Mouse (Mus musculus): ENCODE data around the gene Rab2b. TPM values are rescaled to one million over a fixed set of nuclear protein-coding genes. Genes with fewer than 3 reads are reported as not detected.

Rab2b gene
- polyA plus RNA-seq, 1 experiment from 2014 or later: 44.4 TPM

GRCm38 (mm10) chr14:52256311-52257175, 22.8 kb downstream of the Rab2b start:
- peak overlapping the region; percentile 93 for H3K27ac ChIP-seq (replicated peaks)
- no peak for ATAC-seq (replicated peaks)
- H3K4me2 ChIP-seq (replicated peaks): peak overlapping the region; percentile 51
- peak overlapping the region; percentile 85 for H3K9ac ChIP-seq (replicated peaks)
- peak overlapping the region; percentile 68 for H3K4me3 ChIP-seq
- H3K9me3 ChIP-seq: no peaks in the 10 kb centered on the region
- 7% methylated on average over 18 of the region's 18 CpGs for WGBS
- peaks cover 23% of the 10 kb centered on the region for H3K4me1 ChIP-seq
- H3K27me3 ChIP-seq: no peaks in the 10 kb centered on the region
- H3K36me3 ChIP-seq: peaks cover 4% of the 10 kb centered on the region; the same call in 1 of the 2 replicates

GRCm38 (mm10) chr14:52246129-52246528, 33.2 kb downstream of the Rab2b start:
- H3K36me3 ChIP-seq: peaks cover 3% of the 10 kb centered on the region; the same call in 1 of the 2 replicates
- no peak overlapping the region for H3K27ac ChIP-seq (replicated peaks)
- peaks cover 24% of the 10 kb centered on the region for H3K4me1 ChIP-seq
- H3K9me3 ChIP-seq: no peaks in the 10 kb centered on the region
- ATAC-seq (replicated peaks): no peak
- no peak overlapping the region for H3K4me3 ChIP-seq
- no peak overlapping the region for H3K4me2 ChIP-seq (replicated peaks)
- no peak overlapping the region for H3K9ac ChIP-seq (replicated peaks)
- no peaks in the 10 kb centered on the region for H3K27me3 ChIP-seq
- WGBS: 83% methylated on average over 4 of the region's 4 CpGs

GRCm38 (mm10) chr14:52244690-52245042, 34.7 kb downstream of the Rab2b start:
- ATAC-seq (replicated peaks): peak; percentile 87; the same call in 1 of the 2 replicates
- H3K4me1 ChIP-seq: peaks cover 24% of the 10 kb centered on the region
- no peaks in the 10 kb centered on the region for H3K9me3 ChIP-seq
- no peaks in the 10 kb centered on the region for H3K27me3 ChIP-seq
- WGBS: 12% methylated on average over 7 of the region's 7 CpGs
- H3K27ac ChIP-seq (replicated peaks): peak overlapping the region; percentile 62
- peak overlapping the region; percentile 80 for H3K4me2 ChIP-seq (replicated peaks)
- peaks cover 3% of the 10 kb centered on the region; the same call in 1 of the 2 replicates for H3K36me3 ChIP-seq
- H3K9ac ChIP-seq (replicated peaks): peak overlapping the region; percentile 83
- peak overlapping the region; percentile 86 for H3K4me3 ChIP-seq

- WGBS: under 1% methylated on average over 32 of the region's 32 CpGs
- H3K36me3 ChIP-seq: peaks cover 2% of the 10 kb centered on the region; the same call in 1 of the 2 replicates
- no peaks in the 10 kb centered on the region for H3K27me3 ChIP-seq
- H3K9ac ChIP-seq (replicated peaks): peak overlapping the region; percentile 83
- H3K27ac ChIP-seq (replicated peaks): peak overlapping the region; percentile 66
- H3K4me3 ChIP-seq: peak overlapping the region; percentile 86
- peaks cover 24% of the 10 kb centered on the region for H3K4me1 ChIP-seq
- no peaks in the 10 kb centered on the region for H3K9me3 ChIP-seq
- H3K4me2 ChIP-seq (replicated peaks): peak overlapping the region; percentile 80
- peak; percentile 100 for ATAC-seq (replicated peaks)
Observed at GRCm38 (mm10) chr14:52244041-52244689, 35.2 kb downstream of the Rab2b start.

- Histone ChIP-seq H3K4me3 (no peak overlapping the region), H3K27ac (replicated peaks) (no peak overlapping the region), H3K4me1 (no peaks in the 10 kb centered on the region), H3K27me3 (no peaks in the 10 kb centered on the region), H3K4me2 (replicated peaks) (no peak overlapping the region), H3K36me3 (peaks cover 57% of the 10 kb centered on the region), H3K9ac (replicated peaks) (no peak overlapping the region), H3K9me3 (no peaks in the 10 kb centered on the region)
- WGBS: 95% methylated on average over 1 of the region's 1 CpGs
- no peak for ATAC-seq (replicated peaks)
Observed at GRCm38 (mm10) chr14:52236216-52236615, 43.1 kb downstream of the Rab2b start.

- no peak overlapping the region for H3K27ac ChIP-seq (replicated peaks)
- no peaks in the 10 kb centered on the region for H3K4me1 ChIP-seq
- no peak for ATAC-seq (replicated peaks)
- WGBS: 94% methylated on average over 7 of the region's 7 CpGs
- no peak overlapping the region for H3K4me3 ChIP-seq
- H3K9me3 ChIP-seq: no peaks in the 10 kb centered on the region
- H3K36me3 ChIP-seq: peaks cover 68% of the 10 kb centered on the region
- H3K27me3 ChIP-seq: no peaks in the 10 kb centered on the region
- H3K4me2 ChIP-seq (replicated peaks): no peak overlapping the region
- H3K9ac ChIP-seq (replicated peaks): no peak overlapping the region
Observed at GRCm38 (mm10) chr14:52235165-52235564, 44.2 kb downstream of the Rab2b start.

- H3K9me3 ChIP-seq: no peaks in the 10 kb centered on the region
- no peak overlapping the region for H3K27ac ChIP-seq (replicated peaks)
- peaks cover 90% of the 10 kb centered on the region for H3K36me3 ChIP-seq
- WGBS: 84% methylated on average over 6 of the region's 6 CpGs
- no peaks in the 10 kb centered on the region for H3K4me1 ChIP-seq
- H3K27me3 ChIP-seq: no peaks in the 10 kb centered on the region
- H3K4me2 ChIP-seq (replicated peaks): no peak overlapping the region
- no peak for ATAC-seq (replicated peaks)
- no peak overlapping the region for H3K9ac ChIP-seq (replicated peaks)
- H3K4me3 ChIP-seq: no peak overlapping the region
Observed at GRCm38 (mm10) chr14:52232249-52232648, 47.1 kb downstream of the Rab2b start.

DNA sequence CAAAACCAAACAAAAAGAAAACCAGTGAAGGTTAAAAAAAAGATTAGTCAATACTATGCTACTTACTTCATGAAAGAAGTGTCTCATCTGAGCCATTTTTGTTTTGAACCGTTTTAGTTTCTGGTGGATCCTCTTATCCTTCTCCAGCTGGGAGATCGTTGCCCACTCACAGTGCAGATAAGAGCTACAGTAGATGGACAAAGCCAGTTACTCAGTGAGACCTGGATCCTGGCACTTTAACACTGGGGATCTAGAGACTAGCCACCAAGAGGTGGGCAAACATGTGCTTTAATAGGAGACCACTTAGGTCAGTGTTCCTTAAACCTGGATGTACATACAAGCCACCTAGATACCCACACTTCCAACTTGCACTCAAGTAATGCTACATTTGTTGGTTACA, 53.4 kb downstream of the Rab2b start:
- no peak for ATAC-seq (replicated peaks)

GRCm38 (mm10) chr14:52217261-52217660, 62.1 kb downstream of the Rab2b start:
- Histone ChIP-seq H3K4me2 (replicated peaks) (no peak overlapping the region), H3K4me3 (no peak overlapping the region), H3K27ac (replicated peaks) (no peak overlapping the region), H3K36me3 (peaks cover 91% of the 10 kb centered on the region), H3K4me1 (no peaks in the 10 kb centered on the region), H3K27me3 (no peaks in the 10 kb centered on the region), H3K9me3 (no peaks in the 10 kb centered on the region), H3K9ac (replicated peaks) (no peak overlapping the region)
- ATAC-seq (replicated peaks): no peak
- 88% methylated on average over 5 of the region's 5 CpGs for WGBS

More for the DNA sequence above, 53.4 kb downstream of the Rab2b start:
- Histone ChIP-seq H3K9ac (replicated peaks) (no peak overlapping the region), H3K9me3 (no peaks in the 10 kb centered on the region), H3K27me3 (no peaks in the 10 kb centered on the region), H3K27ac (replicated peaks) (no peak overlapping the region), H3K4me3 (no peak overlapping the region), H3K36me3 (peaks cover 95% of the 10 kb centered on the region), H3K4me2 (replicated peaks) (no peak overlapping the region), H3K4me1 (no peaks in the 10 kb centered on the region)
- 92% methylated on average over 2 of the region's 2 CpGs for WGBS

Other genes with a start within 250 kb of the Rab2b start
- gene Olfr221, start 237.1 kb downstream of the Rab2b start, polyA plus RNA-seq (2015; fragmentation: Nextera tagmentation; extraction: Ambion mirVana): not detected in 2 replicates
- 710 and 729 TPM in 2 replicates for gene Hnrnpc, start 175.5 kb downstream of the Rab2b start, polyA plus RNA-seq (2015; fragmentation: Nextera tagmentation; extraction: Ambion mirVana)
- gene Rpgrip1, start 168.8 kb downstream of the Rab2b start, polyA plus RNA-seq (2015; fragmentation: Nextera tagmentation; extraction: Ambion mirVana): 61.9 and 71.1 TPM in 2 replicates
- gene Supt16, start 82.1 kb downstream of the Rab2b start, polyA plus RNA-seq (2015; fragmentation: Nextera tagmentation; extraction: Ambion mirVana): 56.1 and 58.9 TPM in 2 replicates
- 39.7 and 47.9 TPM in 2 replicates for gene Chd8, start 21.8 kb downstream of the Rab2b start, polyA plus RNA-seq (2015; fragmentation: Nextera tagmentation; extraction: Ambion mirVana)
- 59.5 and 62.9 TPM in 2 replicates for gene Tox4, start 399 bp downstream of the Rab2b start, polyA plus RNA-seq (2015; fragmentation: Nextera tagmentation; extraction: Ambion mirVana)
- 51.4 and 57.1 TPM in 2 replicates for gene Mettl3, start 25.6 kb upstream of the Rab2b start, polyA plus RNA-seq (2015; fragmentation: Nextera tagmentation; extraction: Ambion mirVana)
- 29.6 and 31.7 TPM in 2 replicates for gene Sall2, start 49.2 kb upstream of the Rab2b start, polyA plus RNA-seq (2015; fragmentation: Nextera tagmentation; extraction: Ambion mirVana)
- gene Olfr1513, start 76.9 kb upstream of the Rab2b start, polyA plus RNA-seq (2015; fragmentation: Nextera tagmentation; extraction: Ambion mirVana): not detected in 2 replicates
- gene Olfr1512, start 99.6 kb upstream of the Rab2b start, polyA plus RNA-seq (2015; fragmentation: Nextera tagmentation; extraction: Ambion mirVana): not detected in 2 replicates
- gene Olfr1511, start 117.8 kb upstream of the Rab2b start, polyA plus RNA-seq (2015; fragmentation: Nextera tagmentation; extraction: Ambion mirVana): not detected in 2 replicates
- gene Olfr1510, start 134.8 kb upstream of the Rab2b start, polyA plus RNA-seq (2015; fragmentation: Nextera tagmentation; extraction: Ambion mirVana): not detected in 2 replicates
- gene Olfr1509, start 163.4 kb upstream of the Rab2b start, polyA plus RNA-seq (2015; fragmentation: Nextera tagmentation; extraction: Ambion mirVana): not detected in 2 replicates
- not detected in 2 replicates for gene Olfr1508, start 187.9 kb upstream of the Rab2b start, polyA plus RNA-seq (2015; fragmentation: Nextera tagmentation; extraction: Ambion mirVana)
- not detected in 2 replicates for gene Olfr1507, start 216.2 kb upstream of the Rab2b start, polyA plus RNA-seq (2015; fragmentation: Nextera tagmentation; extraction: Ambion mirVana)